Comparison of ENCODE assay signal across 10 mouse cellular contexts in genomic region chr10:25246173-25246572, GRCm38 (mm10).
DNase-seq lines count a peak whose midpoint lies in the region; ATAC-seq and TF ChIP-seq lines count a peak whose summit lies in the region.
"Had no signal": no experiment of that assay in that cellular context is flagged by ENCODE, and none has a peak within 500 bp of the region (broad histone marks: within the 10 kb centered on the region; RNA-seq: fewer than 3 reads in every experiment).

No protein-coding gene starts in this region.

- no peak overlapping the region for H3K4me3 ChIP-seq in heart, postnatal 0 days (ENCODE audit: low read depth, low read length)
- H3K4me3 ChIP-seq in testis, adult 2 months (ENCODE audit: control insufficient read depth, low read depth, low read length) = no peak overlapping the region
- no peak overlapping the region for H3K4me3 ChIP-seq in forebrain, embryonic 16.5 days (replicated peaks; ENCODE audit: low read length)

- no peak overlapping the region for H3K9ac ChIP-seq in heart, postnatal 0 days (replicated peaks; ENCODE audit: low read depth, low read length)
- H3K9ac ChIP-seq in forebrain, embryonic 16.5 days (replicated peaks; ENCODE audit: low read depth, low read length) = no peak overlapping the region

- peak; percentile 38 for TF ChIP-seq CTCF in heart, postnatal 0 days (IDR thresholded peaks at IDR 0.05; ENCODE audit: low read depth)
- TF ChIP-seq CTCF in testis, adult 2 months (IDR thresholded peaks at IDR 0.05; ENCODE audit: control insufficient read depth, insufficient read depth, insufficient replicate concordance, low read depth, low read length) = peak; percentile 10; the same call in 1 of the 2 replicates

- no peak for TF ChIP-seq POLR2A in testis, adult 2 months (IDR thresholded peaks at IDR 0.05; ENCODE audit: control insufficient read depth, low read depth, low read length)

- no peaks in the 10 kb centered on the region for H3K36me3 ChIP-seq in heart, postnatal 0 days (replicated peaks; ENCODE audit: control insufficient read depth, insufficient read depth, low read length)
- no peaks in the 10 kb centered on the region for H3K36me3 ChIP-seq in testis, adult 2 months (ENCODE audit: control insufficient read depth, insufficient read depth, low read length)
- H3K36me3 ChIP-seq in forebrain, embryonic 16.5 days (ENCODE audit: control insufficient read depth, insufficient read depth) = no peaks in the 10 kb centered on the region

- no peaks in the 10 kb centered on the region for H3K4me1 ChIP-seq in heart, postnatal 0 days (ENCODE audit: control insufficient read depth, insufficient read depth)
- peaks cover 7% of the 10 kb centered on the region for H3K4me1 ChIP-seq in testis, adult 2 months (ENCODE audit: control insufficient read depth, insufficient read depth, low read length)
- no peaks in the 10 kb centered on the region for H3K4me1 ChIP-seq in forebrain, embryonic 16.5 days (replicated peaks; ENCODE audit: control insufficient read depth, insufficient read depth, low read length)

- TF ChIP-seq EP300 in heart, postnatal 0 days (IDR thresholded peaks at IDR 0.05; ENCODE audit: low read depth) = no peak

- H3K9me3 ChIP-seq in heart, postnatal 0 days (replicated peaks; ENCODE audit: control insufficient read depth, low read length) = no peaks in the 10 kb centered on the region
- no peaks in the 10 kb centered on the region for H3K9me3 ChIP-seq in forebrain, embryonic 16.5 days (ENCODE audit: control insufficient read depth, low read length)

- intact Hi-C loops in heart, postnatal 10 days (cut with DNase I) = no loop called here

- H3K4me2 ChIP-seq in heart, postnatal 0 days (ENCODE audit: low read depth, low read length) = no peak overlapping the region
- H3K4me2 ChIP-seq in forebrain, embryonic 16.5 days (ENCODE audit: low read length) = no peak overlapping the region

- 74% methylated on average over 4 of the region's 4 CpGs for WGBS in heart, postnatal 0 days
- WGBS in forebrain, embryonic 16.5 days = 43% methylated on average over 4 of the region's 4 CpGs

- no peak overlapping the region for H3K27ac ChIP-seq in heart, postnatal 0 days (ENCODE audit: low read depth)
- no peak overlapping the region for H3K27ac ChIP-seq in testis, adult 2 months (ENCODE audit: control insufficient read depth, insufficient read depth, low read depth, low read length)
- H3K27ac ChIP-seq in forebrain, embryonic 16.5 days (ENCODE audit: low read length) = no peak overlapping the region

- H3K27me3 ChIP-seq in heart, postnatal 0 days (ENCODE audit: control insufficient read depth, insufficient read depth, low read length) = no peaks in the 10 kb centered on the region
- no peaks in the 10 kb centered on the region for H3K27me3 ChIP-seq in testis, adult 2 months (ENCODE audit: control insufficient read depth, insufficient read depth, low read length)
- no peaks in the 10 kb centered on the region for H3K27me3 ChIP-seq in forebrain, embryonic 16.5 days (replicated peaks; ENCODE audit: control insufficient read depth, insufficient read depth, low read length)

- no peak for ATAC-seq in heart, postnatal 0 days (ENCODE audit: insufficient read depth, low read depth)
- peak; percentile 75; the same call in 1 of the 2 replicates for ATAC-seq in forebrain, embryonic 16.5 days

- no peak for DNase-seq in heart, postnatal 0 days (ENCODE audit: low spot score)
- no peak for DNase-seq in heart, postnatal 10 days
- no peak for DNase-seq in testis, postnatal 14 days (ENCODE audit: low spot score)
- no peak for DNase-seq in layer of hippocampus, adult 9-11 months
- no peak for DNase-seq in yolk sac, embryonic 10.5 days (ENCODE audit: low spot score)
- no peak for DNase-seq in heart, adult 9 months (ENCODE audit: low spot score in 2 of 2)
- DNase-seq: adrenal gland, postnatal 10 days; gastrocnemius, postnatal 10 days had no signal
